Mouse (Mus musculus) kidney, embryonic 16.5 days (tissue): Measurements from ENCODE around the gene Serf2. TPM values are rescaled to one million over a fixed set of nuclear protein-coding genes. Genes with fewer than 3 reads are reported as not detected.

ENCODE experiments used
- ATAC-seq: fragments of 200-750 bp; cut with Nextera tagmentation; 2 replicates; pipeline ENCODE4 v1.8.0; 2017; ENCODE audit warnings: moderate TSS enrichment; ENCODE audit not compliant: low FRiP score, low TSS enrichment
- H3K27ac ChIP-seq: fragments of 300-500 bp; sonication (generic); 2 replicates; pipeline ENCODE4 v1.5.1; 2014; ENCODE audit warnings: low read length
- H3K27me3 ChIP-seq: fragments of 300-500 bp; sonication (generic); 2 replicates; pipeline ENCODE4 v1.6.1; 2014; ENCODE audit warnings: low read length, control low read depth, mixed read lengths; ENCODE audit not compliant: insufficient read depth
- H3K36me3 ChIP-seq: fragments of 300-500 bp; sonication (generic); 2 replicates; pipeline ENCODE4 v1.6.1; 2014; ENCODE audit warnings: low read length, control low read depth, mixed read lengths; ENCODE audit not compliant: insufficient read depth
- H3K4me1 ChIP-seq: fragments of 300-500 bp; sonication (generic); 2 replicates; pipeline ENCODE4 v1.6.1; 2014; ENCODE audit warnings: low read length, control low read depth, mixed read lengths; ENCODE audit not compliant: insufficient read depth
- H3K4me2 ChIP-seq: fragments of 300-500 bp; sonication (generic); replicated peaks from 2 replicates; pipeline ENCODE4 v1.6.1; 2014; ENCODE audit warnings: low read depth, low read length
- H3K4me3 ChIP-seq: fragments of 300-500 bp; sonication (generic); 2 replicates; pipeline ENCODE4 v1.5.1; 2014; ENCODE audit warnings: mild to moderate bottlenecking, low read length
- H3K9ac ChIP-seq: fragments of 300-500 bp; sonication (generic); replicated peaks from 2 replicates; pipeline ENCODE4 v1.6.1; 2014; ENCODE audit warnings: low read length
- H3K9me3 ChIP-seq: fragments of 300-500 bp; sonication (generic); 2 replicates; pipeline ENCODE4 v1.6.1; 2016; ENCODE audit warnings: low read length, control low read depth
- WGBS: fragments of 180-500 bp; shearing (Covaris S2); extraction: QIAGEN DNeasy Blood & Tissue Kit; methylation state at CpG from one replicate; pipeline ENCODE4 v1.1.7; 2014; 5-methylcytosine and 5-hydroxymethylcytosine counted together
- polyA plus RNA-seq: library from polyadenylated mRNA; unstranded; fragments of >200 nt; fragmentation: Nextera tagmentation; extraction: Ambion mirVana; gene quantifications from 2 replicates; pipeline ENCODE4 v1.2.1, GENCODE M21; 2015

Gene Serf2
- polyA plus RNA-seq, 1 experiment from 2014 or later, result 451 TPM

DNA sequence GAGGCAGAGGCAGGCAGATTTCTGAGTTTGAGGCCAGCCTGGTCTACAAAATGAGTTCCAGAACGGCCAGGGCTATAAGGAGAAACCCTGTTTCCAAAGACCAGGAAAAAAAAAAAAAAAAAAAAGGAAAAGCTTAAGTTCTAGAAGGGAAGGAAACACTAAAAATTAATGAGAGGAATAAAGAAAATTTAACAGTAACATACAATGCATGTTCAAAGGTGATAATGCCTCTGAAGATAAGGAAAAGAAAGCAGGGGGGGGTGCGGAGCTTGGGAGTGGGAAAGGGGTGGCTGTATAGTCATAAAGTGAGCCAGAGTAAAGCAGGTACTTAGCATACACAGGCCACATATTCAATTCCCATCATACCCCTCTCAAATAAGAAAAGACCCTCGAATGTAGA is 3.9 kb upstream of the Serf2 start:
- ATAC-seq, result no peak
- no peak overlapping the region for H3K27ac ChIP-seq
- H3K4me3 ChIP-seq, result no peak overlapping the region
- H3K27me3 ChIP-seq, result no peaks in the 10 kb centered on the region
- H3K36me3 ChIP-seq, result no peaks in the 10 kb centered on the region
- peaks cover 16% of the 10 kb centered on the region for H3K4me1 ChIP-seq
- H3K9me3 ChIP-seq, result no peaks in the 10 kb centered on the region
- no peak overlapping the region for H3K4me2 ChIP-seq
- no peak overlapping the region for H3K9ac ChIP-seq
- 81% methylated on average over 3 of the region's 3 CpGs for WGBS

DNA sequence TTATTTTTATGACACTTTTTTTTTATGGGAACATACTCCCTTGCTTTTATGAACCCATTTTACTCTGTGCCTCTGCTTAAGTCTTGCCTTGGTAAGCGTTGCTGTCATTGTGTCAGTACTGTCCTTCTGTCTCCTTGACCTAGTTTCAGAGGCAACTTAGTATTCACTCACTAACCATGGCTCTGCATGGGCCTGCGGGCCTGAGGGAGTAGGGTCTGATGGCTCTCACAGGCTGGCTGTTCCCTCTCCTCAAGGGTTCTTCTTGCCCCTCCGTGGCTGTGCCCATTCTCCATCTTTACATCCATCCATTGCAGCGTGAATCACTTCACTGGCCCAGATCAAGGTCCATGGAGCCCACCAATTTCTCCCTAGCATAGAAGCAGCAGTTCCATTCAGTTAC is 2.5 kb upstream of the Serf2 start:
- no peaks in the 10 kb centered on the region for H3K9me3 ChIP-seq
- peaks cover 28% of the 10 kb centered on the region for H3K4me1 ChIP-seq
- 75% methylated on average over 4 of the region's 4 CpGs for WGBS
- no peak overlapping the region for H3K4me3 ChIP-seq
- no peak overlapping the region for H3K4me2 ChIP-seq
- H3K9ac ChIP-seq, result no peak overlapping the region
- H3K27me3 ChIP-seq, result no peaks in the 10 kb centered on the region
- no peak for ATAC-seq
- peaks cover 7% of the 10 kb centered on the region; the same call in 1 of the 2 replicates for H3K36me3 ChIP-seq
- H3K27ac ChIP-seq, result no peak overlapping the region

DNA sequence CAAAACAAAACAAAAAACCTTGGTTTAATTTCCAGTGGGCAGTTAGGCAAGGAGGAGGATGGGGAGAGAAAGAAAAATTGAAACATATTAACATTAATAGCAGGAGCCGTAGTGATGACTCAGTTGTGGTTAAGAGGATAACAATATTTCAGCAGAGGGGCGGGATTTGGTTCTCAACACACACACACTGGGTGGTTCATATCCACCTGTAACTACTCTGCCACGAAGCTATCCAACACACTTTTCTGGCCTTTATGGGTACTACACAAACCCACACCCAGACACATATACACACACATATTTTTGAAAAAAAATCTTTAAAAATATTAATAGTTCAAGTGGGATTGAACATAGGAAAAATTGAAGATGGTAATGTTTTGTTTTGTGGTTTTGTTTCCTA is 2.0 kb upstream of the Serf2 start:
- Histone ChIP-seq H3K27me3 (no peaks in the 10 kb centered on the region), H3K27ac (no peak overlapping the region), H3K9ac (no peak overlapping the region), H3K4me1 (peaks cover 26% of the 10 kb centered on the region), H3K9me3 (no peaks in the 10 kb centered on the region), H3K4me2 (no peak overlapping the region), H3K36me3 (peaks cover 9% of the 10 kb centered on the region; the same call in 1 of the 2 replicates), H3K4me3 (no peak overlapping the region)
- ATAC-seq, result no peak
- 86% methylated on average over 3 of the region's 3 CpGs for WGBS

DNA sequence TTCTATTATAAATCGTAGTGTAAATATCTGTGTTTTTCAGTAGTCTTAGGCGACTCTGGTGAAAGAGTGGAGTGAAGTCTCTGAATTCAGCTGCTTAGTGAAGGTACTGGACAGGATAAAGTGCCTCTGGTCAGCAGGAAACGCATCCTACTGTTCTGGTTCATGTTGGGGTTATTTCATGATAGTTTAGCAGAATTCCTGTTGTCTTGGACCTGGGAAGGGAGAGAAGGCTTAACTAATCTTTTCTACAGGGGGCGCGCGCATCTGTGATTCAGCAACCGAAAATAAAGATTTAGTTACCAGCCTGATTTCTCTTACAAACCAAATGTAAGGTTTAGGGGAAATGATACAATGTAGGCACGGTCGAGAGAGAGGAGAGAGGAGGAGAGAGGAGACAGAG is 859 bp upstream of the Serf2 start:
- 15% methylated on average over 9 of the region's 9 CpGs for WGBS
- H3K9me3 ChIP-seq, result no peaks in the 10 kb centered on the region
- peak overlapping the region; percentile 62 for H3K9ac ChIP-seq
- H3K27ac ChIP-seq, result peak overlapping the region; percentile 91
- peaks cover 20% of the 10 kb centered on the region; the same call in 1 of the 2 replicates for H3K36me3 ChIP-seq
- H3K4me3 ChIP-seq, result peak overlapping the region; percentile 97
- H3K27me3 ChIP-seq, result no peaks in the 10 kb centered on the region
- H3K4me1 ChIP-seq, result peaks cover 23% of the 10 kb centered on the region
- peak overlapping the region; percentile 61 for H3K4me2 ChIP-seq
- no peak for ATAC-seq

DNA sequence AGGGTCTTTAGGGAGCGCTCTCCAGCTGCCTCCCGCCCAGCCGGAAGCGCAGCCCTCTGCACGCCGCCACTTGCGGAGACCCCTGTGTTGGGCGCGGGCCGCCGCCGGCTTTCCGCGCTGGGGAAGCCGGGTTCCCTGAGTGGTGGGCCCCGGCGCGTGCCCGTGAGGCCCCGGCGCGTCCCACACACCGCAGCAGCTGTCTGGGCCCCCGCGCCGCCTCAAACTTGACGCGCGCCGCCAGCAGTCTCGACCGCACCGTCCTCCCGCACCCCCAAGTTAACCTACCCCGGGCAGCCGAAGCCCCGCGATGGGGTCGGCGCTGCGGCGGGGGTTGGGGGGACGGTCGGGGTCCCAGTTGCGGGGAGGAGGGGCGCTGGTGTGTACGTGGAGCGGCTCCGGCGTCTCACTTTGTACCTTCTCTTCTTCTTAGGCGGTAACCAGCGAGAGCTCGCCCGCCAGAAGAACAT is 583 bp downstream of the Serf2 start:
- Histone ChIP-seq H3K9me3 (no peaks in the 10 kb centered on the region), H3K9ac (peak overlapping the region; percentile 97), H3K27ac (peak overlapping the region; percentile 91), H3K4me2 (peak overlapping the region; percentile 77), H3K36me3 (peaks cover 27% of the 10 kb centered on the region), H3K27me3 (no peaks in the 10 kb centered on the region), H3K4me3 (peak overlapping the region; percentile 97), H3K4me1 (peaks cover 21% of the 10 kb centered on the region)
- peak; percentile 64 for ATAC-seq
- WGBS, result under 1% methylated on average over 53 of the region's 54 CpGs

DNA sequence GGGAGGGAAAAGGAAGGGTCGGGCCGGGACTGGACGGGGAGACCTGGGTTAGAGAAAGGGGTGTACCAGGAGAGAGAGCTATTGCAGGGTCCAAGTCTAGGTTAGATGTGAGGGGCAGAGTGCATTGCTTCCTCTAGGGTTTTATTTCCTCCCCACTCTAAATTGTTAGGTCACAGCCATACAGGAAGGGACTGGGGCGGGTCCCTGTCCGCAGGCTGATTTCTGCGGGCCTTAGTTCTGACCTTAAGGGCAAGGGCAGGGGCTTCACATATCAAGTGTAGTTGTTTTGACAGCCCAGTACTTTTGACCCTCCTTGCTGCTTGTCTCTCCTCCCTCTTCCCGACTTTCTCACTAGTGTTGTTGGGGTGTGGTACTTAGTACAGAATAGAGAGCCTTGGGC is 1.1 kb downstream of the Serf2 start:
- Histone ChIP-seq H3K9ac (peak overlapping the region; percentile 97), H3K27ac (peak overlapping the region; percentile 91), H3K4me1 (peaks cover 21% of the 10 kb centered on the region), H3K4me3 (peak overlapping the region; percentile 97), H3K9me3 (no peaks in the 10 kb centered on the region), H3K27me3 (no peaks in the 10 kb centered on the region), H3K4me2 (peak overlapping the region; percentile 77), H3K36me3 (peaks cover 27% of the 10 kb centered on the region)
- no peak for ATAC-seq
- 2% methylated on average over 7 of the region's 7 CpGs for WGBS

DNA sequence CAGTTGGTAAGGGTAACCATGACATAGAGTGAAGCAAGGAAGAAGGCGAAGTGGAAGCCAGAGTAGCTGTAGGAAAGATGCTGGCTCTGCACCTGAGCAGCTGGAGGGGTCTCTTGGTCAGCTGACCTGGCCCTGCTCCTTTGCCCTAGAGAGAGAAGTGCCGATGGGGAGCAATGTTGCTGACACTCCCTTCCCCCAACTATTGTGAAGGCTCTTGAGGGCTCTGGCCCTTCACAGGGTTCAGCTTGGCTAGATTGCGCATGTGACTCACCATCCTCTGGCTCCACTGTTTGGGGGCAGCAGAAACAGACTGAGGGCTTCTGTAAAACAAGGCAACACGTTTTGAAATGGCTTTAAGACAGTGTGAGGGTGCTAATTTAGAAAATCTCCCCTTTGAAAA is 3.4 kb downstream of the Serf2 start:
- H3K27me3 ChIP-seq, result no peaks in the 10 kb centered on the region
- WGBS, result 86% methylated on average over 4 of the region's 4 CpGs
- ATAC-seq, result no peak
- H3K4me3 ChIP-seq, result no peak overlapping the region
- H3K4me1 ChIP-seq, result peaks cover 27% of the 10 kb centered on the region
- no peak overlapping the region for H3K9ac ChIP-seq
- no peak overlapping the region for H3K27ac ChIP-seq
- no peak overlapping the region for H3K4me2 ChIP-seq
- no peaks in the 10 kb centered on the region for H3K9me3 ChIP-seq
- peaks cover 27% of the 10 kb centered on the region for H3K36me3 ChIP-seq

DNA sequence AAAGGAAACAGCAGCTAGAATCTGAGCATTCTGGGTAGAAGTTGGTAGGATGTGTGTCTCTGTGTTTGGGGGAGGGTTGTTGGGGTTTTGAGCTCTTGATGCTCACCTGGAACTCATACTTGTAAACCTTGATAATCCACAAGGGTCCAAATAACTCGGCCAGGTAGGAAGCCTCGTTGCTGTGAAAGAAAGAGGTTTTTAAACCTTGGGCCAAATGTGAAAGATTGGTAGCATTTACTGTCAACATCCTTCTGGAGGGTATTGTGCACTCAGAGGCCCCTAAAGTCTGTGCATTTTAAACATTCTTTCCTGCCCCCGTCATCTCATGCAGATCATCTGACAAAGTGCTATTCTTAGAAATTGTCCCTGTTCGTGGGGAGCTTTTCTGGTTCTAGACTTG is 4.0 kb downstream of the Serf2 start, which contains the start of gene Hypk:
Gene Hypk (plus strand): TSS at position 301 of the 400 bp plus-strand sequence.
- Histone ChIP-seq H3K9me3 (no peaks in the 10 kb centered on the region), H3K4me1 (peaks cover 29% of the 10 kb centered on the region), H3K36me3 (peaks cover 27% of the 10 kb centered on the region)

DNA sequence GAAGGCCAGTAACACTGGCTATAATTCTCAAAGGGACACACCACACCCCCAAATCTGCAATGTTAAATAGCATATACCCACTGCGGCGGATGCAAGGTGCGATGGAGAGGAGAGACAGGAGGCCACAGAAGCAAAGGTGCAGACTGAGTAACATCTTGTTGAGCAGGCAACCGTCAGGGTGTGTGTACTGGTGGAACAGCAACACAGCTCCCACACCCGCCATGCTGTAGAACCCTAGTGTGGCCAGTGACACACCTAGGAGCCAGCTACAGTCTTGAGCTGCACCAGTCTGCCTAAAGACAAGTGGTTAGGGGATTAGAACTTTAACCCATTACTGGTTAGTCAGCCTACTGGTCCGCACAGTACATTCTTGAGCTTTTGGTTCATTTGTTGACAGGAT is 4.9 kb downstream of the Serf2 start:
- no peaks in the 10 kb centered on the region for H3K27me3 ChIP-seq
- no peak overlapping the region for H3K27ac ChIP-seq
- no peak for ATAC-seq
- no peaks in the 10 kb centered on the region for H3K9me3 ChIP-seq
- no peak overlapping the region for H3K4me2 ChIP-seq
- peaks cover 29% of the 10 kb centered on the region for H3K4me1 ChIP-seq
- H3K36me3 ChIP-seq, result peaks cover 34% of the 10 kb centered on the region
- 86% methylated on average over 6 of the region's 6 CpGs for WGBS
- H3K4me3 ChIP-seq, result no peak overlapping the region
- H3K9ac ChIP-seq, result no peak overlapping the region

More for the DNA sequence above, 4.0 kb downstream of the Serf2 start, which contains the start of gene Hypk:
- Histone ChIP-seq H3K4me2 (no peak within 1 kb of the TSS), H3K9ac (no peak within 1 kb of the TSS), H3K27me3 (no peaks in the 10 kb centered on the region), H3K4me3 (no peak within 1 kb of the TSS), H3K27ac (no peak within 1 kb of the TSS)
- no peak for ATAC-seq
- WGBS, result 75% methylated on average over 4 of the region's 4 CpGs

DNA sequence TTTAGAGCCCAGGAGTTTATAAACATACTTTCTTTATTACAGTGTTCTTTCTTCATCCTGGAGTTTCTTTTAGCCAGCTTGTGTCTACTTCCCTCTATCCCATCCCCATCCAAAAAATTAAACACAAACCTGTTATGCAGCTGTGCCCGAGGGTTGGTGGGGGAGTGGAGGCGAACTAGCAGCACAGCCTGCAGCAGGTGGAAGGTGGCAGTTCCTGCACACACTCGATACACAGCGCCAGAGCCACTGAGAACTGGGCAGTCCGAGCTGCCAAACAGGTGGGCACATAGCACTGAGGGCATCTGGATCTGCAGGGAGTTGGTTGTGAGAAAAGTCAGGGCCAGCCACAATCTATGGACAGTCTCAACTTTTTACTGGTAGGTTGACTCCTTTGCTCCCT is 6.5 kb downstream of the Serf2 start:
- Histone ChIP-seq H3K27me3 (no peaks in the 10 kb centered on the region), H3K9me3 (no peaks in the 10 kb centered on the region), H3K4me1 (peaks cover 25% of the 10 kb centered on the region), H3K36me3 (peaks cover 34% of the 10 kb centered on the region), H3K4me3 (no peak overlapping the region), H3K27ac (no peak overlapping the region), H3K9ac (no peak overlapping the region), H3K4me2 (no peak overlapping the region)
- ATAC-seq, result no peak
- 73% methylated on average over 5 of the region's 5 CpGs for WGBS
